Mouse (Mus musculus): ENCODE results near the gene Cysrt1. TPM values are rescaled to one million over a fixed set of nuclear protein-coding genes. Genes with fewer than 3 reads are reported as not detected.

Gene Cysrt1
- polyA plus RNA-seq, 1 experiment from 2014 or later = 0.49 TPM

DNA sequence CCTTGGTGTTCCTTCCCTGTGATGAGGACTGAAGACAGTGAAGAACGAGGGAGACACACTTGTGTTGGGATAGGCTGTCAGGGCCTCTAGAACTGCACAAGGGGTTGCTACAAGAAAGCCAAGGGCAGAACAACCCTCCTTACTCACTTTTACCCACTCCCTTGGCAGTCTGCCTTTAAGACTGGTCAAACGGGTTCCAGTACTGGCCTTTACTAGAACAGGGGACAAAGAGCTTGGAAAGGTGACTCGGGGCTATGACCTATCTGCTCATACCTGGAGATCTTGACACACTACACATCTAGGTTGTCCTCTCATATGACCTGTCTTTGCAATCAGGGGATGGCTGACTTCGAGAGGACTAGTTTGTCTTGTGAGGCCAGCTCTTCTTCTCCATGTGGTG, 4.7 kb downstream of the Cysrt1 start:
- no peak overlapping the region for H3K9ac ChIP-seq (replicated peaks; ENCODE audit: low read depth, low read length)
- WGBS = 60% methylated on average over 4 of the region's 4 CpGs
- no peak overlapping the region for H3K27ac ChIP-seq (ENCODE audit: low read length)

DNA sequence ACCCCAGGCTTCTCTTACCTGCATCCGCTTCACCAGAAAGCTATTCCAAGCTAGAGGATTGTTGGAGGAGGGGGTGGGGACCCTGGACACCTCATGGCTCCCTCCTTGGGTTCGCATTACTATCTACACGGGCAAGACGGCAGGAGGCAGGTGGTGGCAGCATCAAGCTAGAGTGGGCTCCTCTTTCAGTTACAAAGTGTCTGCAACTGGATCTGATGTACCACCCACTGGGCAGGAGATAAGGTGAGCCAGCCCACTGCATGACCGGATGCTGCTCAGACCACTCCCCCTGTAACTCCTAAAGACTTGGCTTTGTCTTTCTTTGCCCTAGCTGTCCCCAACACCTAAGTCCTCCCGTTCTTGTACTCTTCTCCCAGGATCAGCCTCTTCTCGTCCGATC, 5.6 kb downstream of the Cysrt1 start, which contains the start of gene Rnf224:
Gene Rnf224 (minus strand): TSS at position 174 of the 400 bp plus-strand sequence.
- ATAC-seq (ENCODE audit: insufficient number of reproducible peaks, insufficient read depth, low FRiP score, low read depth) = no peak
- Histone ChIP-seq H3K4me3 (ENCODE audit: low read depth, low read length) (no peak within 1 kb of the TSS), H3K27ac (ENCODE audit: low read length) (no peak within 1 kb of the TSS), H3K4me2 (replicated peaks; ENCODE audit: low read depth, low read length) (no peak within 1 kb of the TSS), H3K4me1 (ENCODE audit: control insufficient read depth, insufficient read depth, low read length) (peaks cover 16% of the 10 kb centered on the region; the same call in 1 of the 2 replicates), H3K27me3 (ENCODE audit: control insufficient read depth, insufficient read depth, low read length) (0 out of 2 replicates have a peak, but pooled peaks cover 3% of the 10 kb centered on the region), H3K9me3 (ENCODE audit: control insufficient read depth, low read depth, low read length) (no peaks in the 10 kb centered on the region), H3K36me3 (ENCODE audit: control insufficient read depth, insufficient read depth, low read length) (no peaks in the 10 kb centered on the region), H3K9ac (replicated peaks; ENCODE audit: low read depth, low read length) (no peak within 1 kb of the TSS; the same call in 1 of the 2 replicates)
- 34% methylated on average over 8 of the region's 8 CpGs for WGBS

More for the DNA sequence above, 4.7 kb downstream of the Cysrt1 start:
- H3K4me3 ChIP-seq (ENCODE audit: low read depth, low read length) = no peak overlapping the region
- no peaks in the 10 kb centered on the region for H3K9me3 ChIP-seq (ENCODE audit: control insufficient read depth, low read depth, low read length)
- 0 out of 2 replicates have a peak, but pooled peaks cover 8% of the 10 kb centered on the region for H3K27me3 ChIP-seq (ENCODE audit: control insufficient read depth, insufficient read depth, low read length)
- H3K4me2 ChIP-seq (replicated peaks; ENCODE audit: low read depth, low read length) = no peak overlapping the region
- ATAC-seq (ENCODE audit: insufficient number of reproducible peaks, insufficient read depth, low FRiP score, low read depth) = no peak
- peaks cover 18% of the 10 kb centered on the region; the same call in 1 of the 2 replicates for H3K4me1 ChIP-seq (ENCODE audit: control insufficient read depth, insufficient read depth, low read length)
- no peaks in the 10 kb centered on the region for H3K36me3 ChIP-seq (ENCODE audit: control insufficient read depth, insufficient read depth, low read length)

DNA sequence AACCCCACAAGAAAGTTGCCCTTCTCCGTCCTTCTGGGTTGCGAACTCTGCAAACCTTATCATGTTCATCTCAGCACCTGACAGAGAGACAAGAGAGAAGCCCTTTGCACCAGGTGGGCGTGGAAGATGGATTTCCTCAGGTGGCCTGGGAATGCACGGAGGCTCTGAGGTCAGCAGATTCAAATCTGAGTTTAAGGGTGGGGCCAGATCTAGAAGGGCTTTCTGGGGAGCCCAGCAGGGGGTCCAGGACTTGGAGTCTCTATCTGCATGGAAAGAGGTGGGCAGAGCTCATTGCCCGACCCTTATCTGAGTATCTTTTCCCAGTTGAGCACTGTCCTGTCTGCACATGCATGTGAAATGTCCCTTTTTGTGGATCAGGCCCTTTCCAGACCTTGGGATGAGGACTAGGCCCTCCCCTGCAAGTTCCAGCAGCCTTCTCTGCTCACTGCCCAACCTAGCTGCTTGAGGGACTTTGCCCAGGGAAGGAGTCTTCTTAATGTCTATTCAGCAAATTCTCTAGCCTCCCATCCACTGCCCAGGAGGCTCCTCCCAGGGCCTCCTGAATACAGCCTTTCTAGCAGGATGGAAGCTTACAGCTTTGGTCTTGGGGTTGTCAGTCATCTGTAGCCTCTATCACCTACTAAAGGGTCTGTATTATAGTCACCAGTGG, 7.6 kb downstream of the Cysrt1 start:
- no peak for ATAC-seq (ENCODE audit: insufficient number of reproducible peaks, insufficient read depth, low FRiP score, low read depth)
- no peak overlapping the region for H3K9ac ChIP-seq (replicated peaks; ENCODE audit: low read depth, low read length)
- WGBS = 56% methylated on average over 5 of the region's 5 CpGs

DNA sequence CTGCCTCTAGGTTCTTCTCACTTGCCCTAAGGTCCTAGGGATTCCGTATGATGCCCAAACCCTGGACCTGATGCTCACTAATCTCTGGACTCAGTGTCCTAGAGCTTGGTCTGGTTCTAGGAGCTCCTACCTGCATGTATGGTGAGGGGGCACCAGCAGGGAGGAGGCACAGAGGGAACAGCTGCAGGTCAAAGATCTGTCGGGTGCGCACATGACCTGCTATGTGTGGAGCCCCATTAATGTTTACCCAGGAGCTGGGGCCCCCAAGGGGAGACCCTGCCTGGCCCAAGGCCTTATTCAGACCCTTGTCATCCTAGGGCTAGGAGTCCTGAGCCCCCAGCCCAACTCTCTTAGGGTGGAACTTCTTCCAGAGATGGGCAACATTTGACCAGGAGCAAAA, 8.2 kb downstream of the Cysrt1 start, which contains the start of gene Slc34a3:
Gene Slc34a3 (minus strand): TSS at position 315 of the 400 bp plus-strand sequence.
- H3K9ac ChIP-seq (replicated peaks; ENCODE audit: low read depth, low read length) = no peak within 1 kb of the TSS
- no peak within 1 kb of the TSS for H3K4me2 ChIP-seq (replicated peaks; ENCODE audit: low read depth, low read length)
- no peak for ATAC-seq (ENCODE audit: insufficient number of reproducible peaks, insufficient read depth, low FRiP score, low read depth)
- no peak within 1 kb of the TSS for H3K4me3 ChIP-seq (ENCODE audit: low read depth, low read length)
- H3K4me1 ChIP-seq (ENCODE audit: control insufficient read depth, insufficient read depth, low read length) = 0 out of 2 replicates have a peak, but pooled peaks cover 4% of the 10 kb centered on the region
- no peaks in the 10 kb centered on the region for H3K36me3 ChIP-seq (ENCODE audit: control insufficient read depth, insufficient read depth, low read length)
- no peaks in the 10 kb centered on the region for H3K27me3 ChIP-seq (ENCODE audit: control insufficient read depth, insufficient read depth, low read length)
- no peaks in the 10 kb centered on the region for H3K9me3 ChIP-seq (ENCODE audit: control insufficient read depth, low read depth, low read length)
- 65% methylated on average over 3 of the region's 3 CpGs for WGBS
- H3K27ac ChIP-seq (ENCODE audit: low read length) = no peak within 1 kb of the TSS

More for the DNA sequence above, 7.6 kb downstream of the Cysrt1 start:
- no peak overlapping the region for H3K4me3 ChIP-seq (ENCODE audit: low read depth, low read length)
- H3K9me3 ChIP-seq (ENCODE audit: control insufficient read depth, low read depth, low read length) = no peaks in the 10 kb centered on the region
- H3K27ac ChIP-seq (ENCODE audit: low read length) = no peak overlapping the region
- H3K4me2 ChIP-seq (replicated peaks; ENCODE audit: low read depth, low read length) = no peak overlapping the region
- H3K36me3 ChIP-seq (ENCODE audit: control insufficient read depth, insufficient read depth, low read length) = no peaks in the 10 kb centered on the region
- H3K27me3 ChIP-seq (ENCODE audit: control insufficient read depth, insufficient read depth, low read length) = no peaks in the 10 kb centered on the region
- H3K4me1 ChIP-seq (ENCODE audit: control insufficient read depth, insufficient read depth, low read length) = 0 out of 2 replicates have a peak, but pooled peaks cover 4% of the 10 kb centered on the region

DNA sequence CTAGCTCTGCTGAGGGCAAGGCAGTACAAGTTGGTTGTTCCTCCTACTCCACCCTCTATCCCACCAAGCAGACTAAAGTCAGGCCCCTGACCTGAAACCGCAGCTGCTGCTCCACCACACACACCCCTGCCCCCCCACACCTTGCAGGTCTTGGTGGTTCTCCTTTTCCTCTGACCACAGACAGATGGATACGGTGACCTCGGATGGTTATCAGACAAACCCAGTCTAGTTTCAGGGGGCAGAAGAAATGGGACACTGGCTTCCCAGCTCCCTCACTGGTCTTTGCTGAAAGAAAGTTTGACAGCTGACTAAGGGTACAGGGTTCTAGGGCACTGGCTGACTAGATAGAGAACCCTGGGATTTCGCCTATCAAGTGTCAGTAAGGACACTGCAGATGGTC, 8.8 kb downstream of the Cysrt1 start:
- no peaks in the 10 kb centered on the region for H3K27me3 ChIP-seq (ENCODE audit: control insufficient read depth, insufficient read depth, low read length)
- no peak overlapping the region for H3K9ac ChIP-seq (replicated peaks; ENCODE audit: low read depth, low read length)
- H3K36me3 ChIP-seq (ENCODE audit: control insufficient read depth, insufficient read depth, low read length) = no peaks in the 10 kb centered on the region
- H3K4me1 ChIP-seq (ENCODE audit: control insufficient read depth, insufficient read depth, low read length) = 0 out of 2 replicates have a peak, but pooled peaks cover 4% of the 10 kb centered on the region
- ATAC-seq (ENCODE audit: insufficient number of reproducible peaks, insufficient read depth, low FRiP score, low read depth) = no peak
- no peak overlapping the region for H3K4me2 ChIP-seq (replicated peaks; ENCODE audit: low read depth, low read length)
- no peak overlapping the region for H3K4me3 ChIP-seq (ENCODE audit: low read depth, low read length)
- WGBS = 78% methylated on average over 4 of the region's 4 CpGs
- H3K27ac ChIP-seq (ENCODE audit: low read length) = no peak overlapping the region
- H3K9me3 ChIP-seq (ENCODE audit: control insufficient read depth, low read depth, low read length) = no peaks in the 10 kb centered on the region

DNA sequence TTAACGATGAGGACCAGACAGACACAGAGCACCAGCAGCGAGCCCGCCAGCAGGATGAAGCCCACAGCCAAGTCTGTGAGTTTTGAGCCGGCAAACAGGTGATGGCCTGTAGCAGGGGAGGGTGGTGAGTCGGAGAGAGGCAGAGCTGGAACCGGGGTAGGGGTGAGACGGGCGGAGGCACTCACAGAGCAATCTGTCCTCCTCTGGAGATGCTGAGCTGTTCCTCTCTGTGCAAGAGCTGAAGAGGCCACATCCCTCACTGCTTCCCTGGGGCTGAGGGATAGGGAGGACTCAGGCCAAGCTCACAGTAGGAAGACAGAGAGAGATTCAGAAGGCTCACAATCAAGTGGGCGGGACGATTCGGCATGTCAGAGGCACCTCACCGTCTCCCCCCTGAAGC, 11.2 kb downstream of the Cysrt1 start:
- WGBS = 57% methylated on average over 12 of the region's 12 CpGs
- no peak overlapping the region for H3K27ac ChIP-seq (ENCODE audit: low read length)

DNA sequence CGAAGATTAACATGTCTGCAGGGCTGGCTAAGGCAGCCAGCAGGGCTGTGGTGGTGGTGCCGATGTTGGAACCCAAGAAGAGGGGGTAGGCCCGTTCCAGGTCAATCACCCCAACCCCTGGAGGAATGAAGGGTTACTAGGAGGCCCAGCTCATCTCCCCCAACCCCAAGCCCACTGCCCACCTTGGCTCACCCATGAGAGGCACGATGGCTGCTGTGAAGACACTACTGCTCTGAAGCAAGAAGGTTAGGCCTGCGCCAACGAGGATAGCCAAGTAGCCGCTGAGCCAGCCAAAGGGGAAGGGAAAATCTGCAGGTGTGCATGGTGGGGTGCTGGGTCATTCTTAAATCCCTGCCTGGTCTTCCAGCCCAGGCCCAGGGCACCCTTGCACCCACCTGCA, 11.7 kb downstream of the Cysrt1 start:
- no peak for ATAC-seq (ENCODE audit: insufficient number of reproducible peaks, insufficient read depth, low FRiP score, low read depth)
- H3K27ac ChIP-seq (ENCODE audit: low read length) = no peak overlapping the region
- H3K9ac ChIP-seq (replicated peaks; ENCODE audit: low read depth, low read length) = no peak overlapping the region
- H3K4me3 ChIP-seq (ENCODE audit: low read depth, low read length) = no peak overlapping the region
- no peaks in the 10 kb centered on the region for H3K27me3 ChIP-seq (ENCODE audit: control insufficient read depth, insufficient read depth, low read length)
- no peaks in the 10 kb centered on the region for H3K9me3 ChIP-seq (ENCODE audit: control insufficient read depth, low read depth, low read length)
- H3K36me3 ChIP-seq (ENCODE audit: control insufficient read depth, insufficient read depth, low read length) = no peaks in the 10 kb centered on the region
- no peak overlapping the region for H3K4me2 ChIP-seq (replicated peaks; ENCODE audit: low read depth, low read length)
- 95% methylated on average over 7 of the region's 7 CpGs for WGBS
- peaks cover 4% of the 10 kb centered on the region; the same call in 1 of the 2 replicates for H3K4me1 ChIP-seq (ENCODE audit: control insufficient read depth, insufficient read depth, low read length)

More for the DNA sequence above, 11.2 kb downstream of the Cysrt1 start:
- Histone ChIP-seq H3K9ac (replicated peaks; ENCODE audit: low read depth, low read length) (no peak overlapping the region), H3K4me3 (ENCODE audit: low read depth, low read length) (no peak overlapping the region), H3K9me3 (ENCODE audit: control insufficient read depth, low read depth, low read length) (no peaks in the 10 kb centered on the region), H3K4me1 (ENCODE audit: control insufficient read depth, insufficient read depth, low read length) (no peaks in the 10 kb centered on the region), H3K4me2 (replicated peaks; ENCODE audit: low read depth, low read length) (no peak overlapping the region), H3K36me3 (ENCODE audit: control insufficient read depth, insufficient read depth, low read length) (no peaks in the 10 kb centered on the region), H3K27me3 (ENCODE audit: control insufficient read depth, insufficient read depth, low read length) (no peaks in the 10 kb centered on the region)
- ATAC-seq (ENCODE audit: insufficient number of reproducible peaks, insufficient read depth, low FRiP score, low read depth) = no peak

DNA sequence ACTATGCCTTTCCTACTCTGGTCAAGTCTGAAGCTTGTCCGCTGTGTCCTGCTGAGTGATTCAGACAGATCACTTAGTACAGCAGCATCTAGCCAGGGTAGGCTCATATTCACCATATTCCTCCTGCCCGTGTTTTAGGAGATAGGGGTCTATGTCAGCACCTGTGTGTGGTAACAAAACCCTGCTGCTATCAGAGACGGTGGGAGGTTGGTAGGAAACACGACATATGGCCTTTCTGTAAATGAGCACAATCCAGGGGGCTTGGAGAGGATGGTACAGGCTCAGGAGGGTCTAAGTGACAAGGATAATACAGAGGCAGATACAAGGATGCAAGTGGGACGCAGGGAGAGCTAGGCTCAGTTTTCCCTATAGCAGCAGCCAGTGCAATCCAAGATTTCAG, 12.7 kb downstream of the Cysrt1 start:
- Histone ChIP-seq H3K27ac (ENCODE audit: low read length) (no peak overlapping the region), H3K9me3 (ENCODE audit: control insufficient read depth, low read depth, low read length) (no peaks in the 10 kb centered on the region), H3K4me2 (replicated peaks; ENCODE audit: low read depth, low read length) (no peak overlapping the region), H3K4me3 (ENCODE audit: low read depth, low read length) (no peak overlapping the region), H3K36me3 (ENCODE audit: control insufficient read depth, insufficient read depth, low read length) (no peaks in the 10 kb centered on the region), H3K9ac (replicated peaks; ENCODE audit: low read depth, low read length) (no peak overlapping the region), H3K4me1 (ENCODE audit: control insufficient read depth, insufficient read depth, low read length) (peaks cover 5% of the 10 kb centered on the region; the same call in 1 of the 2 replicates), H3K27me3 (ENCODE audit: control insufficient read depth, insufficient read depth, low read length) (no peaks in the 10 kb centered on the region)
- WGBS = 83% methylated on average over 5 of the region's 5 CpGs
- no peak for ATAC-seq (ENCODE audit: insufficient number of reproducible peaks, insufficient read depth, low FRiP score, low read depth)

Data from stomach, embryonic 14.5 days (tissue).